Mouse (Mus musculus) Patski (cell line): ENCODE data around the gene Cdh12. TPM values are rescaled to one million over a fixed set of nuclear protein-coding genes. Genes with fewer than 3 reads are reported as not detected.
"Not testable (repeated sequence)": the region's sequence is repeated elsewhere in the genome, so short reads cannot be mapped to it uniquely, and the experiment has no call there.

Source experiments
- ATAC-seq: fragments of 100-300 bp; one replicate; pipeline ENCODE4 v1.8.0; 2021
- CTCF ChIA-PET: fragments of 350-600 bp; sonication (Branson Sonifier 250); formaldehyde crosslinking; loops from one replicate; lab custom pipeline; 2022; ENCODE audit warnings: inconsistent platforms; lab: Charles Lee
- POLR2A ChIA-PET: fragments of 350-600 bp; sonication (Branson Sonifier 250); formaldehyde crosslinking; loops from one replicate; lab custom pipeline; 2022; ENCODE audit warnings: antibody characterized with exemption, inconsistent platforms; lab: Charles Lee
- DNase-seq: peaks from one replicate; pipeline ENCODE4 v3.0.0-alpha.2; 2011; ENCODE audit warnings: low read depth, low spot score
- H3K27me3 ChIP-seq: fragments of 371-371 bp; one replicate; pipeline ENCODE4 v1.5.1; 2021
- CTCF ChIP-seq: fragments of 100-300 bp; IDR thresholded peaks from one replicate; pipeline ENCODE4 v1.5.1; 2021
- in situ Hi-C: fragments of 300-500 bp; cut with MboI; formaldehyde crosslinking; loops from 3 replicates; pipeline ENCODE4 v1.11.1; 2018; ENCODE audit warnings: low pct_unique_long_range_greater_than_20kb, mixed read lengths
- polyA plus RNA-seq: library from polyadenylated mRNA; unstranded; gene quantifications from one replicate; pipeline ENCODE4 v1.2.3, GENCODE M21; 2021

Cdh12 gene
- polyA plus RNA-seq, 1 experiment from 2014 or later: not detected

DNA sequence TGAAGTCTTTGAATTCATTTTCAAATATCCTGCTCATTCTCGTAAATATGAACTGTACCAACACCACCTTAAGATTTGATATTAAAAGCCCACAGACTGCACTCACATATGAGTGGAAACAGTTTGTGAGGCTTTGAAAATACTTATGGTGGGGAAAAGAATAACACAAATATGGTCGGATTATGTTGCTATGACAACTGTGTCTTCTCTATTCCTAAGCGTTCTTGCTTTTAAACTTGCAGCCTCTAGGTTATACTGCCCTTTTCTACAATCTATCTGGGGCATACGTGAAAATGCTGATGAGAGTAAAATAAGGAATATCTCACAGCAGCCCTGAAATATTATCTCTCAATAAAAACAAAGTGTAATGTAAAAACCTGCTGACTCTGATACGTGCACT is 142.5 kb downstream of the Cdh12 start:
- no peak for TF ChIP-seq CTCF
- POLR2A ChIA-PET: no interaction called here
- in situ Hi-C loops: no loop called here
- ATAC-seq (no peak), DNase-seq (no peak)
- H3K27me3 ChIP-seq: no peaks in the 10 kb centered on the region
- CTCF ChIA-PET: no interaction called here

DNA sequence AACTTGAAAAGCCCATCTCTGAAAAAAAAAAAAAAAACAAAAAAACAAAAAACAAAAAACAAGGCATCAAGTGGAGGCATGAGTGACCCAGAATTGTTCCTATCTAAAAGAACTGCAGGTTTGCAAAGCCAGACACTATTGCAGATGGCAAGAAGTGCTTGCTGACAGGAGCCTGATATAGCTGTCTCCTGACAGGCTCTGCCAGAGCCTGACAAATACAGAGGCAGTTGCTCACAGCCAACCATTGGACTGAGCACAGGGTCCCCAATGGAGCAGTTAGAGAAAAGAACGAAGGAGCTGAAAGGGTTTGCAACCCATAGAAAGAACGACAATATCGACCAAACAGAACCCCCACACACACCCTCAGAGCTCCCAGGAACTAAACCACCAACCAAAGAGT is 156.7 kb downstream of the Cdh12 start:
- in situ Hi-C loops, POLR2A ChIA-PET, H3K27me3 ChIP-seq, ATAC-seq, CTCF ChIA-PET, DNase-seq: not testable (repeated sequence)

DNA sequence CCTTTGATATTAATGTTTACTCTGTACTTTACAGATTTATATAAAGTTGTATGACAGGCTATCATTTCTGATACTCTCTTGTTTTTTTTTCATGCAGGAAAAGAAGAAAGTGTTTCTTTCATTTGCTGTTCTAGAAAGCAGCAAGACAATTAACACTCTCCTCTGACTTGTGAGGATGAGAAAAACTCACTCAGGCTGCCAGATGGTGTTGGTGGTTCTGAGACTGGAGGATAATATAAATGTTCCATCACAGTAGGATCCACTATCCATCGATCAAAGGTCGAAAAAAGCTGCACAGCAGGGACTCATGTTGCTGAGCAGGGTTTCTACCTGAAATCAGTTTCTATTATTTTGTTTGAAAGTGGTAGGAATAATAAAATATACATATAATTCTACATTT is 185.5 kb downstream of the Cdh12 start:
- DNase-seq (no peak), ATAC-seq (no peak)
- in situ Hi-C loops: no loop called here
- POLR2A ChIA-PET: no interaction called here
- no peaks in the 10 kb centered on the region for H3K27me3 ChIP-seq
- no peak for TF ChIP-seq CTCF
- CTCF ChIA-PET: no interaction called here

DNA sequence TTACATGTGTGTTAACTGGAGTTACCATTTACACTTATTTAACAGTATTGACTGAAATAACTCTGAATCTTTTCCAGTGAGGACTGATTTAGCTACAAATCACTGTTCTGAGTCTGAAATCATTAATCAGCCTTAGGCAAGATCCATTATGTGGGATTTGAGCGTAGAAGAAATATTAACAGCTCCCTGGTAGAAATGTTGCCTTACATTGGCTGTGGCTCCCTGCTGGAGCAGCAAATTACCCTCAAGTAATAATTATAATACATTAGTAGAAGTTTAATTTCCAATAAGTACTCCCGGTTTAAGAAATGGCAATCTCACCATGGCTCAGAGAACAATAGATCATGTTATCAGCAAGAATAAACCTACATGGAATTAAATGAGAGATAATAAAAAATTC is 190.1 kb downstream of the Cdh12 start:
- no peaks in the 10 kb centered on the region for H3K27me3 ChIP-seq
- no peak for TF ChIP-seq CTCF
- CTCF ChIA-PET: no interaction called here
- in situ Hi-C loops: no loop called here
- ATAC-seq (no peak), DNase-seq (no peak)
- POLR2A ChIA-PET: no interaction called here

DNA sequence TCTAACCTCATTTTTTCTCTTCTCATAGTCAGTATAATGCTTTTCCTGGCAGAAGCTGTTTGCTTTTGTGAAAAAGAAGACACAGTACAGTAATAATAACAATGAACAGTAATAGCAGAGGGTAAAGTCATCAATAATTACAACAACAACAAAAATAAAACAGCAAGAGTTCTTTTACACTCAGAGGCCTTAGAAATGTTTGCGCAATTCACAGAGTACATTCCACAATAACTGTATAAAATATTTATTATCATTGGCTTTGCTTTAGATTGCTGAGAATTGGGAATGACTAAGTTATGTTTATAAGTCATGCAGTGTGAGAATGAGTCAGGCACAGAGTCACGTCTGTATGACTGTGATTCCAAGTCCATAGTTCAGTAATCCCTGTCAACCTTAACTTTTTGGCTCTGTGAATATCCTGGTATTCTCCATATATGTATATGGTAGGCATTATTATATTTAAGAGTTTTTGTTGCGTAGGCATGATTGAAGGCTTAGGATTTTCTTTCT is 193.9 kb downstream of the Cdh12 start:
- TF ChIP-seq CTCF: no peak
- DNase-seq: no peak
- no peak for ATAC-seq
- ChIA-PET CTCF (no interaction called here), POLR2A (no interaction called here)
- in situ Hi-C loops: no loop called here
- H3K27me3 ChIP-seq: no peaks in the 10 kb centered on the region

DNA sequence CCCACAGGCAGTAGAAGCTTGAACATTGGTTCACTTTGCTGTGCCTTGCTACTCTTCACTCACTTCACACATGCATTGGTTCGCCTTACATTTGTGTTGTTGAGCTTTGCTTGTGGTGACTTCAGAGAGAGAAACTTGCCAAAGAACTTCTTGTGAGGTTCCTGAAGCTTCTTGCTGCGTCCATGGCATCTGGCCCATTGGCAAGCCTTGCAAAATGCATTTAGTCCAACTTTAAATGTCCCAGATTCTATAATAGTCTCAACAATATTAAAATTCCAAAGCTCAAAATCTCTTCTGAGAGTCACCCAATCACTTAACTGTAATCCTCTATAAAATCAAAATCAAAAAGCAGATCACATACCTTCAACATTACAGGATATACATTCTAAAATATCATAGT is 211.2 kb downstream of the Cdh12 start:
- no peak for TF ChIP-seq CTCF
- no peaks in the 10 kb centered on the region for H3K27me3 ChIP-seq
- in situ Hi-C loops: no loop called here
- ChIA-PET POLR2A (no interaction called here), CTCF (no interaction called here)
- DNase-seq (no peak), ATAC-seq (no peak)

DNA sequence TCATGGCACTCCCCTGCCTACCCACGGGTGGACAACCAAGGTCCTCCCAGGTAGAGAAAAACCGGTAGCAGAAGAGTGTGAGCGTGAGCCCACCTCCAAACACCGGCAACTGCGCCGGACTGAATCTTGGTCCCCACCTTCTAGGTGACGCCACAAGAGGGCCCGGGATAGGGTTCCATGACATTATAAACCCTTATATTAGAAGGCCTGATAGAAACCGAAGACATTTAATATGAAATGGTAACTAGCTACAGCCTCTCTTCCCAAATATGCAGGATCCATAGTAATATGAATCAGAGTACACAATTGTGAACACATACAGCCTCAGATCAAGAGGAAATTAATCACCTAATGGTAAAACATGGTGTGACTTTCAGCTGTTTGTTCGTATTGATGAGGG is 217.6 kb downstream of the Cdh12 start, which contains the start of gene Acot10:
Gene Acot10, minus strand, starts transcription at position 101 of the 400 bp plus-strand sequence.
- ChIA-PET POLR2A (no interaction called here), CTCF (interaction anchor here (1.1 to 1.5 kb wide), 2 partner anchors 10 to 23 kb away, joined by 3 to 4 read pairs; no protein-coding TSS in a partner anchor)
- ATAC-seq (no peak), DNase-seq (no peak)
- in situ Hi-C loops: no loop called here
- H3K27me3 ChIP-seq: no peaks in the 10 kb centered on the region
- TF ChIP-seq CTCF: no peak

DNA sequence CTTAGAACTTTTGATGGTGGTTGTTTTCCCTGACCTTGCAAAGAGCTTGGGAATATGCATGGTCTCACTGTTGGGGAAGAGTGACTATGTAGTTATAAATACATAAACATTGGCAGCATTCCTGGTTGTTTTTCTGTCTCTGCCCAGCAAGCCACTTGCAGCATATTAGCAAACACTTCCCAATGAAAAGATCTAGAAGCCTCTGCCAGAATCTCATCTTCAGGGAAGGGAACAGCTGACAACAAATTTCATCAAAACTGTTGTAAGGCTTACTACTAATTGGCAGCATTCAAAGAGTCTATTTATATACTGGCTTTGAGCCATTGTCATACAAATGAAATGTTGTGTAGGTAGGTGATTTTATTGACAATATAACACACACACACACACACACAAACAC is 218.3 kb downstream of the Cdh12 start:
- POLR2A ChIA-PET: no interaction called here
- TF ChIP-seq CTCF: no peak
- DNase-seq (no peak), ATAC-seq (no peak)
- CTCF ChIA-PET: no interaction called here
- H3K27me3 ChIP-seq: no peaks in the 10 kb centered on the region
- in situ Hi-C loops: no loop called here

DNA sequence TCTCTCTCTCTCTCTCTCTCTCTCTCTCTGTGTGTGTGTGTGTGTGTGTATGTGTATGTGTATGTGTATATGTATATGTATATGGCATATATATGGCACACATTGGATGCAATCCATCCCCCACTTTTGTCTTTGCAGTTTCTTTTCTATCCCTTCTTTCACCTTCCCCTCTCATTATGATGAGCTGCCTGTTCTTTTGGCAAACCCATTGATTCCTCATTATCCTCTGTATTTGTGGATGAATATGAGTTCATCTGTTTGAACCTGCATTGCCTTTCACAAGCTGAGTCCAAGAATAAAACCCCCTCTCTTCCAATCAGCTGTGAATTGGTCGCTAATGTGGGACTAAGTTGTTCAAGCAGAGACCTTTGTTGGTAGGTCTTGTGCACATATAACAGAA is 218.9 kb downstream of the Cdh12 start:
- no peak for TF ChIP-seq CTCF
- ChIA-PET POLR2A (no interaction called here), CTCF (no interaction called here)
- no peaks in the 10 kb centered on the region for H3K27me3 ChIP-seq
- in situ Hi-C loops: no loop called here
- ATAC-seq: no peak
- DNase-seq: no peak

DNA sequence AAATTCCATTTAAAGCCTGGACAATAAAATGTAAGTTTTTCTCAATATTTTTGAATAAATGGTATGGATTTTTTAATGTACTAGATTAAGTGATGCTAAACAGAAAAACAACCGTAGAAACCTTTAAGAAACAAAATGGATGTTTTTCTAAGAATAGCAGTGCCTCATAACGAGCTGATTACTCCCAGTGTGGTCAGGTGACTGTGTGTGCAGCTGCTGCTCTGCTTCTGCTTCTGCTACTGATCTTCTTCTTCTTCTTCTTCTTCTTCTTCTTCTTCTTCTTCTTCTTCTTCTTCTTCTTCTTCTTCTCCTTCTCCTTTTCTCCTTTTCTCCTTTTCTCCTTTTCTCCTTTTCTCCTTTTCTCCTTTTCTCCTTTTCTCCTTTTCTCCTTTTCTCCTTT is 220.4 kb downstream of the Cdh12 start:
- CTCF ChIA-PET, in situ Hi-C loops, DNase-seq, ATAC-seq, H3K27me3 ChIP-seq, POLR2A ChIA-PET: not testable (repeated sequence)

DNA sequence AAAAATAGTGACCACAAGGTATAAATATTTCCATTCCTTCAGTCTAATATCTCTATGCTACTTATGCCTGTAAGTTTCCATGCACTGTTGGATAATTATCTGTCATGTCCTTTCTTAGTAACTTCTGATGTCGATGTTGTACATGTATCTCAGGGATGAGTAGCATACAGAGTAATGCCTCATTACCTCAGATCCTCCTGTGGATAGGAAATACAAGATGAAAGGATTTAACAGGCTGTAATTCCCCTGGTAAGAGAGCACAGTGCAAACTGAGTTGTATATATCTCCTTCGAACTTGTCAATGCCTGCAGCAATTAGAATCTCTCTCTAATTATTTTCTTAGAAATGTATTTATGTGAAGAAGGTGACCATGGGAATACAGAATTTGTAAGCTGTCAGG is 233.7 kb downstream of the Cdh12 start:
- ATAC-seq (no peak), DNase-seq (no peak)
- ChIA-PET POLR2A (no interaction called here), CTCF (no interaction called here)
- TF ChIP-seq CTCF: no peak
- H3K27me3 ChIP-seq: no peaks in the 10 kb centered on the region
- in situ Hi-C loops: no loop called here

DNA sequence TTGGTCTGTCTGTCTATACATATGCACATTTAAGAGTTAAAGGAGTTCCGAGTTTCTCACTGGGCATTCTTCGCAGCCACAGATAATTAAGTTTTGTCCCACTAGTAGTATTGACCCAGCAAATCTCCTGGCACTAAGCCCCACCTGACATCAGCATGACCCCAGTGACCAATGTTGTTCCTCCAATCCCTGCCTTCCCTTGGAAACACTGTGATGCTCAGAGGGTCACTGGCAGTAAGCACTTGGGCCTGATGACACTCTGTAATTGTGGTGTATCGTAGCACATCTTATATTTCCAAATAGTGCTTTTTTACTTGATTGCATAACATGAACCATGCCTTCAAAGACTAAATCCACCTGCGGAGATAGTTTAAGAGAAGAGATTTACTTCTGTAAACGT is 235.1 kb downstream of the Cdh12 start:
- H3K27me3 ChIP-seq: no peaks in the 10 kb centered on the region
- CTCF ChIA-PET: no interaction called here

More for the DNA sequence above, 235.1 kb downstream of the Cdh12 start:
- in situ Hi-C loops: no loop called here
- POLR2A ChIA-PET: no interaction called here
- ATAC-seq (no peak), DNase-seq (no peak)
- no peak for TF ChIP-seq CTCF
